Mouse (Mus musculus) ovary, adult 10 weeks (tissue): ENCODE results near the gene 9930111J21Rik2. TPM values are rescaled to one million over a fixed set of nuclear protein-coding genes. Genes with fewer than 3 reads are reported as not detected.

Source experiments
- polyA plus RNA-seq: library from polyadenylated mRNA; stranded (reverse); fragments of 350-450 nt; fragmentation: Illumina TruSeq; extraction: RNeasy Lipid Tissue Mini Kit (QIAGEN cat#74804); gene quantifications from one replicate; pipeline ENCODE4 v1.2.3, GENCODE M21; 2014

Gene 9930111J21Rik2
- 14.9 TPM for polyA plus RNA-seq

DNA sequence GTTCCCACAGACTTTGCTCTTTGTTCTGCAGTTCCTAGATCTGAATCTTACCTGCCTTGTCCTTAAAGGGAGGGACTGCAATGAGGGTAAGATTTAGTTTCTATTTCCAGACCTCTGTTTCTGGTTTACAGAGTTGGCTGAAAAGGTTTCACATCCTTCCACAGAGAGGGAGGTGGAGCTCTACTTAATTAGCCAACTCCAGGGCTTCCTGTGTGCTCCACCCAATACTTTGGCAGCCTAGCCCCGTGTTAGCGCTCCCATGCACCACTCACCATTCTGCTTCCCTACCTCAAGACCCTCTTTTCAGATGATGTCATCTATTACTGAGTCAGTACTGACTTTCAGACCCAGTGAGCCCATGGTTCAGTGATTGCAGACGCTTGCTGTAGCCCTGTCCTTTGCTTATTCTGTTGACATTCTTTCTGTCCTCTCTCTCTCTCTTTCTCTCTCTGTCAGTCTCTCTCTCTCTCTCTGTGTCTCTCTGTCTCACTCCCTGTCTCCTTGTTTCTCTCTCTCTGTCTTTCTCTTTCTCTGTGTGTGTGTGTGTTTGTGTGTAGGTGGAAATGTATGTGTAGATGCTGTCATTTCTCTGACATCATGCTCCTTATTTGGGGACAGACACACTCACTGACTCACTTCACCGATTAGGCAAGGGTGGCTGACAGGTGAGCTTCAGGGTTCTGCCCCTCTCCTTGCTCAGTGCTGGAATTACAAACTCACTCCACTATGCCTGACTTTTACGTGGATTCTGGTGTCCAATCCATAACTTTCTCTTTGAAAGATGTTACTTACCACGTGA is at the start of gene 9930111J21Rik2:
TSS of gene 9930111J21Rik2 (minus strand) at position 150 of the 799 bp plus-strand sequence.

DNA sequence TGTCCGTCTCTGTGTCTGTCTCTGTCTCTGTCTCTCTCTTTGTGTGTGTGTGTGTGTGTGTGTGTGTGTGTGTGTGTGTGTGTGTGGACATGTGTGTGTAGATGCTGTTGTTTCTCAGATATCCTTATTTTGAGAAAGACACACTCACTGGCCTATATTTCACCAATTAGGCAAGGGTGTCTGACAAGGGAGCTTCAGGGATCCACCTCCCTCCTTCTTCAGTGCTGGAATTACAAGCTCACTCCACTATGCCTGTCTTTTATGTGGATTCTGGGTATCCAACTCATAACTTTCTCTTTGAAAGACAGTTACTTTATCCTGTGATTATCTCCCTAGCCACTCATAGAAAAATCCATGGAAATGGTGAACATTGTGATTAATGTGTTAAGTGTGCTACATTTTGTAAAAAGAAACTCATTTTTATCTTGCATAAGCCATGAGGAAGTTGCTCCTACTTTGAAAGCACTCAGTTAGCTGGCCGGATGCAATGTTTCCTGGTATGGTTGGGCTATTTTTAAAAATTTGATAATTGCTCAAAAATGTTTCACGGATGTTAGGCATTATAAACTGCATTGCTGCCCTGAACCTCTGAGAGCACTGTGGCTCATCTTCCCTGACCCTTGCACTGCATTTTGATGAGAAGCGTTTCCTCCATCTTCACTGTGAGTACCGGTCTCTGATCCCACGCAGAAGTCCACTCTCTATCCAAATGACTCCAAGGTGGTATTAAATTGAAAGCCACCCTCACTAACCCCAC is 25.1 kb upstream of the 9930111J21Rik2 start, which contains the start of gene Ifi47:
TSS of gene Ifi47 (plus strand) at position 587 of the 757 bp plus-strand sequence.

DNA sequence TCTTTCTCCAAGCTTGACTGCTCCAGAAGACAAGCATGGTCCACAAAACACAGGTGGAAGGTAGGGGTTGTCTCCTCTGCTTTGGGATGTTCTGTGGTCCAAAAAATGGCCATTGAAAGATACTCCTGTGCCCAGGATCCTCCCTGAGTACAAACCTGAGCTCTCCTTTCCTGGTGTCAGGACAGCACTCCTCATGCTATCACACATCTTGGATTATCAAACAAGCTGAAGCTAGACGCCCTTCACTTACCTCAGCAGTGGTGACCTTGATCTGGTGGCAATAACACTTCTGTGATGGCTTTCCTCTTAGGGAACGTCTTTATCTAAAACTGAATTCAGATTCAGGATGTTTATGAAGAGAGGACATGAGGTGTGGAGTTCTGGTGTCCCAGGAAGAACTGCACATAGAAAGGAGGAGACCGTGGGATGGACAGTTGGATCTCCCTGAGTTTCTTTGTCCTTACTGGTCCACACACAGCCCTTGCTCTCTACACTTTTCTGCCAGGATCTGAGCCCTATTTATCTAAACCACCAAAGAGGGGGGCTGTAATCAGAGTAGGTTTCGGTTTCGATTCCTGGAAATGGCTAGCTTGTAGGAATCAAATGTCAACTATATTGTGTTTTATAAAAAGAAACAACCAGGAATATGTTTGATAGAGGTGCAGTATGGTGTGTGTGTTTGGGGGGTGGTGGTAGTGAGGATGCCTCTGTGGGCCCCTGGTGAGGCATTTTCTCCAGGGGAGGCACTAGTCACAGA is 12.8 kb upstream of the 9930111J21Rik2 start, which contains the start of gene Tgtp2:
TSS of gene Tgtp2 (minus strand) at position 494 of the 757 bp plus-strand sequence.

DNA sequence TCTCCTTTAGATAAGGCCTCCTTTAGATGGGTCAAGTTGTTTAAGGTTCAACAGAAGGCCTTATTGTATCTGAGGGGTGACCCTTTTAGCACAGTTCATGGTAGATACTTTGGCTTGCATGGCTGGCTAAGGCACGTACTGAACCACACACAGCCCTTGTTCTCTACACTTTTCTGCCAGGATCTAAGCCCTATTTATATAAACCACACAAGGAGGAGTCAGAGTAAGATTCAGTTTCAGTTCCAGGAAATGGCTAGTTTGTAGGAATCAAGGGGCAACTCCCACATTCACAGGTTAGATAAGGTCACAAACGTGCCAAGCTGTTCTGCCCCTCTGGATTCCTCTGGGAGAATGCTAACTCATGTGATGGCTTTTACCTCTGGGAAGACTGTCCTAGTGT is 57.0 kb downstream of the 9930111J21Rik2 start, which contains the start of gene Tgtp1:
TSS of gene Tgtp1 (minus strand) at position 155 of the 400 bp plus-strand sequence.

DNA sequence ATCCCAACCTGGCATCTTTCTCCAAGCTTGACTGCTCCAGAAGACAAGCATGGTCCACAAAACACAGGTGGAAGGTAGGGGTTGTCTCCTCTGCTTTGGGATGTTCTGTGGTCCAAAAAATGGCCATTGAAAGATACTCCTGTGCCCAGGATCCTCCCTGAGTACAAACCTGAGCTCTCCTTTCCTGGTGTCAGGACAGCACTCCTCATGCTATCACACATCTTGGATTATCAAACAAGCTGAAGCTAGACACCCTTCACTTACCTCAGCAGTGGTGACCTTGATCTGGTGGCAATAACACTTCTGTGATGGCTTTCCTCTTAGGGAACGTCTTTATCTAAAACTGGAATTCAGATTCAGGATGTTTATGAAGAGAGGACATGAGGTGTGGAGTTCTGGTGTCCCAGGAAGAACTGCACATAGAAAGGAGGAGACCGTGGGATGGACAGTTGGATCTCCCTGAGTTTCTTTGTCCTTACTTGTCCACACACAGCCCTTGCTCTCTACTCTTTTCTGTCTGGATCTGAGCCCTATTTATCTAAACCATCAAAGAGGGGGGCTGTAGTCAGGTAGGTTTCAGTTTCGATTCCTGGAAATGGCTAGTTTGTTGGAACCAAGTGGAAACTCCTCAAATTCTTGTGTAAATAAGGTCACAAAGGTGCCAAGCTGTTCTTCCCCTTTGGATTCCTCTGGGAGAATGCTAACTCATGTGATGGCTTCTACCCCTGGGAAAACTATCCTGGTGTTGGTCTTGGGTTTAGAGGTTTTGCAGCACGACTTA is 59.1 kb downstream of the 9930111J21Rik2 start, which contains the start of gene Gm12185:
TSS of gene Gm12185 (minus strand) at position 487 of the 781 bp plus-strand sequence.

DNA sequence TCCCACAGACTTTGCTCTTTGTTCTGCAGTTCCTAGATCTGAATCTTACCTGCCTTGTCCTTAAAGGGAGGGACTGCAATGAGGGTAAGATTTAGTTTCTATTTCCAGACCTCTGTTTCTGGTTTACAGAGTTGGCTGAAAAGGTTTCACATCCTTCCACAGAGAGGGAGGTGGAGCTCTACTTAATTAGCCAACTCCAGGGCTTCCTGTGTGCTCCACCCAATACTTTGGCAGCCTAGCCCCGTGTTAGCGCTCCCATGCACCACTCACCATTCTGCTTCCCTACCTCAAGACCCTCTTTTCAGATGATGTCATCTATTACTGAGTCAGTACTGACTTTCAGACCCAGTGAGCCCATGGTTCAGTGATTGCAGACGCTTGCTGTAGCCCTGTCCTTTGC is 71.8 kb downstream of the 9930111J21Rik2 start, which contains the start of gene 9930111J21Rik1:
TSS of gene 9930111J21Rik1 (minus strand) at position 148 of the 400 bp plus-strand sequence.

DNA sequence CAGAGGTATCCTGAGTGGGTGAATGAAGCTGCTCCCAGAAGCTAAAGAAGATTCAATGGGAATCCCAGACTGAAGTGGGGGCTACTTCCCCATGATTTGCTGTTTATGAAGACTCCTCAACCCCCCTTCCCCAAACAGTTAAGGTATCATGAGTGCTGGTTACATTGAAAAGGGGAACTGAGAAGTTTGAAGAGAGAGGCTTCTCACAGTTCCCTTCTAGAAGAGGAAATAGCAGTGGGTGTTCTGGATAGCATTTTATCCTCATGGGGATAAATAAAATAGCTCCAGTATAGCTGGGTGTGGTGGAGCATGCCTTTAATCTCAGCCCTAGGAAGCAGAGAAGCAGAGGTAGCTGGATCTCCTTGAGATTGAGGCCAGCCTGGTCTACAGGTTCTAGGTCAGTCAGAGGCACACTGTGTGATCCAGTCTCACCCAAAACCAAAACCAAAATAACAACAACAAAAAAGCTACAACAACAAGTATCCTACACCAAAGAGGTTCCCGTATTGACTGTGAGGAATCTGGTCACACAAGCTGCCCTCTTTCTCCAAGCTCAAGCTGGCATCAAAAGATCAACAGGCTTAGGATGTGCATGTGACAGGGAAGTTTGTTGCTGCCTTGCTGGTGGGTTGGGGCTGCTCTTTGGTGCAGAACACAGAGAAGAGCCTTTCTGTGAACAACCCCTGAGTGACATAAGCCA is 72.7 kb downstream of the 9930111J21Rik2 start, which contains the start of gene Olfr56:
TSS of gene Olfr56 (plus strand) at position 650 of the 700 bp plus-strand sequence.

Other genes with a start within 250 kb of the 9930111J21Rik2 start
- gene Trim41, start 233.9 kb downstream of the 9930111J21Rik2 start, polyA plus RNA-seq = 11.2 TPM
- gene Trim7, start 225.1 kb downstream of the 9930111J21Rik2 start, polyA plus RNA-seq = 6.8 TPM
- 16.1 TPM for gene Gm12184, start 224.6 kb downstream of the 9930111J21Rik2 start, polyA plus RNA-seq
- 57.7 TPM for gene Irgm1, start 179.6 kb downstream of the 9930111J21Rik2 start, polyA plus RNA-seq
- 2.1 TPM for gene Gm5431, start 149.0 kb downstream of the 9930111J21Rik2 start, polyA plus RNA-seq
- gene Psme2b, start 105.1 kb downstream of the 9930111J21Rik2 start, polyA plus RNA-seq = 0.68 TPM
- gene Olfr56, start 72.4 kb downstream of the 9930111J21Rik2 start, polyA plus RNA-seq = 1.6 TPM
- 2.4 TPM for gene 9930111J21Rik1, start 71.8 kb downstream of the 9930111J21Rik2 start, polyA plus RNA-seq
- 0.83 TPM for gene Gm12185, start 59.0 kb downstream of the 9930111J21Rik2 start, polyA plus RNA-seq
- 10.0 TPM for gene Tgtp1, start 57.1 kb downstream of the 9930111J21Rik2 start, polyA plus RNA-seq
- gene Tgtp2, start 13.0 kb upstream of the 9930111J21Rik2 start, polyA plus RNA-seq = 21.7 TPM
- 19.0 TPM for gene Ifi47, start 25.3 kb upstream of the 9930111J21Rik2 start, polyA plus RNA-seq
- gene Olfr1396, start 63.6 kb upstream of the 9930111J21Rik2 start, polyA plus RNA-seq = 0.20 TPM
- gene Olfr1395, start 91.0 kb upstream of the 9930111J21Rik2 start, polyA plus RNA-seq = not detected
- not detected for gene Olfr1394, start 103.1 kb upstream of the 9930111J21Rik2 start, polyA plus RNA-seq
- 5.2 TPM for gene Btnl9, start 135.9 kb upstream of the 9930111J21Rik2 start, polyA plus RNA-seq
- 234 TPM for gene Zfp62, start 152.1 kb upstream of the 9930111J21Rik2 start, polyA plus RNA-seq
- 16.9 TPM for gene Mgat1, start 192.9 kb upstream of the 9930111J21Rik2 start, polyA plus RNA-seq
- gene Olfr1393, start 227.1 kb upstream of the 9930111J21Rik2 start, polyA plus RNA-seq = not detected
- gene Olfr1392, start 234.0 kb upstream of the 9930111J21Rik2 start, polyA plus RNA-seq = not detected